Mouse (Mus musculus): ENCODE data around the gene Sf3b6.

Sf3b6 gene

GRCm38 (mm10) chr12:4840741-4841140, 23.4 kb downstream of the Sf3b6 start:
- DNase-seq (ENCODE audit: low spot score in 2 of 2), result peak; percentile 45 to 50

GRCm38 (mm10) chr12:4841392-4841887, 24.1 kb downstream of the Sf3b6 start, which contains the start of gene Fkbp1b:
Gene Fkbp1b, minus strand, starts transcription at chr12:4841591.
- DNase-seq (ENCODE audit: low spot score in 2 of 2), result peak; percentile 69 to 70

GRCm38 (mm10) chr12:4842456-4842855, 25.1 kb downstream of the Sf3b6 start:
- no peak for DNase-seq (ENCODE audit: low spot score in 2 of 2)

- peak; percentile 95 to 97 for DNase-seq (ENCODE audit: low spot score in 2 of 2)
Observed at GRCm38 (mm10) chr12:4842890-4843597, 25.7 kb downstream of the Sf3b6 start, which contains the start of gene Wdcp. Gene Wdcp, plus strand, starts transcription at chr12:4843303.

- DNase-seq (ENCODE audit: low spot score in 2 of 2), result peak; percentile 43 to 49
Observed at GRCm38 (mm10) chr12:4843741-4844140, 26.4 kb downstream of the Sf3b6 start.

GRCm38 (mm10) chr12:4856160-4856559, 38.8 kb downstream of the Sf3b6 start:
- DNase-seq (ENCODE audit: low spot score in 2 of 2), result no peak

- DNase-seq (ENCODE audit: low spot score in 2 of 2), result no peak
Observed at GRCm38 (mm10) chr12:4856834-4857233, 39.5 kb downstream of the Sf3b6 start.

GRCm38 (mm10) chr12:4859241-4859914, 42.0 kb downstream of the Sf3b6 start:
- DNase-seq (ENCODE audit: low spot score in 2 of 2), result no peak

GRCm38 (mm10) chr12:4862672-4863071, 45.3 kb downstream of the Sf3b6 start:
- no peak for DNase-seq (ENCODE audit: low spot score in 2 of 2)

- DNase-seq (ENCODE audit: low spot score in 2 of 2), result no peak
Observed at GRCm38 (mm10) chr12:4863654-4864337, 46.5 kb downstream of the Sf3b6 start.

GRCm38 (mm10) chr12:4864338-4864690, 47.0 kb downstream of the Sf3b6 start:
- peak; percentile 53 to 54 for DNase-seq (ENCODE audit: low spot score in 2 of 2)

- DNase-seq (ENCODE audit: low spot score in 2 of 2), result no peak
Observed at GRCm38 (mm10) chr12:4868924-4869323, 51.6 kb downstream of the Sf3b6 start.

GRCm38 (mm10) chr12:4871260-4871659, 53.9 kb downstream of the Sf3b6 start:
- no peak for DNase-seq (ENCODE audit: low spot score in 2 of 2)

GRCm38 (mm10) chr12:4872273-4872672, 54.9 kb downstream of the Sf3b6 start:
- no peak for DNase-seq (ENCODE audit: low spot score in 2 of 2)

- no peak for DNase-seq (ENCODE audit: low spot score in 2 of 2)
Observed at GRCm38 (mm10) chr12:4872983-4873477, 55.7 kb downstream of the Sf3b6 start.

- no peak for DNase-seq (ENCODE audit: low spot score in 2 of 2)
Observed at GRCm38 (mm10) chr12:4873531-4873930, 56.2 kb downstream of the Sf3b6 start.

- peak; percentile 64 to 65 for DNase-seq (ENCODE audit: low spot score in 2 of 2)
Observed at GRCm38 (mm10) chr12:4874161-4874927, 57.0 kb downstream of the Sf3b6 start, which contains the start of gene Mfsd2b. Gene Mfsd2b, minus strand, starts transcription at chr12:4874359.

GRCm38 (mm10) chr12:4875623-4876022, 58.3 kb downstream of the Sf3b6 start:
- no peak for DNase-seq (ENCODE audit: low spot score in 2 of 2)
